Mouse (Mus musculus): ENCODE data around the gene Ccdc63.

Gene Ccdc63

DNA sequence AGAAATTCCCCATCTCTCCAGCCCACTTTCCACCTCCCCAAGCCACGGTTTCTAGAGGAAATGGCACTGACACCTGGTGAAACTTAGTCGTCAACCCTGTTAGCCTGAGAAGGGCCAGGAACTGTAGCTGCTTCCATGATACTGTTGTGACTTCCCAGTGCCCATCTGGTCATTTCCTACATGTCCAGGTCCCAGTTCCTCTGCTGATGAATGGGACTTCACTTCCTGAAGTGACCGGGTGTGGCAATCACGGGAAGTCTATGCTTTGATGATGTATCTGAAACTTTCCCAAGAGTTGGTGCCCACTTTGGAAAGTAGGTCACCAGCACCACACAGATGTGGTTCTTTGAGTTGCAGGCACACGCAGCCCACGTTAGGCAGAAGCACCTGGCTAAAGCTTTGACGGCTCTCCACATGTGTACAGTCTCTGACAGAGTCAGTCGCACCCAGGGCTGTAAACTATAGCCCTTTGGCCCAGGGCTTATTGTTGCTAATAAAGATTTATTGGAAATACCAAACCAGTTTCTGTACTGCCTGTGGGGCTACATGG, 15.3 kb downstream of the Ccdc63 start:
- no peak for DNase-seq (ENCODE audit: low spot score)

DNA sequence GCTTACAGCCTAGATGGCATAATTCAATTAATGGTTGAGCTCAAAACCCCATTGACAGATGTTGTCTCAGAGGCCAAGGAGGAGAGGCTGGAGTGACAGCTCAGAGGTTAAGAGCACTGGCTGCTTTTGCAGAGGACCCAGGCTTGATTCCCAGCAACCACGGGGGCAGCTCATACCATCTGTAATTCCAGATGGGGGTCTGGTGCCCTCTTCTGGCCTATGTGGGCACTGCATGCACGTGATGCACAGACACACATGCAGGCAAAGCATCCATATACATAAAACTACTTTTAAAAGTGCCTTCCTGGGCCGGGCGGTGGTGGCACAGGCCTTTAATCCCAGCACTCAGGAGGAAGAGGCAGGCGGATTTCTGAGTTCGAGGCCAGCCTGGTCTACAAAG, 24.4 kb downstream of the Ccdc63 start:
- no peak for DNase-seq (ENCODE audit: low spot score)

DNA sequence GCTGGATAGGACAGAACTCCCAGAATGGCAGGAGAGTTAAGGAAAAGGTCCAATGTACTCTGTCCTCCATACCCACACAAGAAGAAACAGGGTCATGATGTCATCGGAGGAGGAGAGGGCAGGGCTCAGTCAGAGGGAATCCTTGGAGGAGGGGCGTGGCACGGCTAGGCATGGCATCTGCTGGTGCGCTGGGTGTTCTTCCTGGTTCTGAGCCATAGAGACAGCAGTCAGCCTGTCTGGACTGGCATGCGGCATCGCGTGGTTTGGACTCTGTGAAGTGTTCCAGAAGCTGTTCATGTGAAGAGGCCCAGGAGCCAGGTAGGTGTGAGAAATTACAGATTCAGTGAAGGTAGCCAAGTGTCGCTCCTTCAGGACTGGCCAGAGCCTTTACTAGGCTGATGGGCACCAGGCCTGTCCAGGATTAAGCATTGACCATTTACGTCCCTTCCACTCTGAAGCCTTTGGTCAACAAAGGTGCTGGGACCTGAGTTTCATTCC, 25.3 kb downstream of the Ccdc63 start:
- DNase-seq (ENCODE audit: low spot score), result no peak

DNA sequence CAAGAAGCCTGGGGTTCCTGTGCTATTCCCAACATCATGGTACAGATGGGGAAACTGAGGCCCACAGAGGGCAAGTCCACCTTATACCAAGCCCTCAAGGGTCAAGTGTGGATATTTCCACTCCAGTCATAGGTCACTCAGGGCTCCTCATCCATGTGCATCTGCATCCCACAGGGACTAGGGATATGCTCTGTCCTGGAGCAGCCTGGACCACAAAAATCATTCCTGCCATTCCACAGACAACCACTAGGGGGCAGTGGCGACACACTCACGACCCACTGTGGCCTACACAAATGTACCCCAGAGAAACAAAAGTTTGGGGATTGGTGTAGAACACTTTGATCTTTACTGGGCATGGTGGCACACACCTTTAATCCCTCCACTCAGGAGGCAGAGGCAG, 26.4 kb downstream of the Ccdc63 start:
- DNase-seq (ENCODE audit: low spot score), result peak; percentile 77

DNA sequence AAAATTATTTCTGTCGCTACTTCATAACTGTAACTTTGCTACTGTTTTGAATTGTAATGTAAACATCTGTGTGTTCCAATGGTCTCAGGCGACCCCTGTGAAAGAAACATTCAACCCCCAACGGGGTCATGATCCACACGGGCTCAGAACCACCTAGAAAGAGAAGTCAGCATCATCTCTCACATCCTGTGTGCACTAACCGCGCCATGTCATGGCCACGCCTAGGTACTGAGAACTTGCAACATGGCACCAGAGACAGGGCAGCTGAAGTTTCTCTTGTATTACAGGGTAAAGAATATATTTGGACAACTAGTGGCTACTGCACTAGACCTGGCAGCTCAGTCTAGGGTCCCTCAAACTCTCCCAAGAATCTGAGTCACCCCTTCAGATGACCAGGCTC, 27.2 kb downstream of the Ccdc63 start:
- no peak for DNase-seq (ENCODE audit: low spot score)

DNA sequence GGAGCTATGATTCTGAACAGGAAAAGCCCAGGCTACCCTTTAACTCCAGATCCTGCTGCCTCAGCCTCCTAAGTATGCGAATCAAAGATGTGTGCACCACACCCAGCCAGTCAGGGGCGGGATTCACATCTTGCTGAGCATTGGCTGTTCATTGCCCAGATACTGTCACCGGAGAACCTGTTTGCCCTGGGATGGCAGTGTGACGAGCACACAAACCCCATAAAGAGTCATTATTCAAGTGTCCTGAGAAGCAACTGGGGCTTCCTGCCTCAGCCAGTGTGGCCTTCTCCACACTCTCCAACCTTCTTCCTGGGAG, 28.7 kb downstream of the Ccdc63 start:
- no peak for DNase-seq (ENCODE audit: low spot score)

DNA sequence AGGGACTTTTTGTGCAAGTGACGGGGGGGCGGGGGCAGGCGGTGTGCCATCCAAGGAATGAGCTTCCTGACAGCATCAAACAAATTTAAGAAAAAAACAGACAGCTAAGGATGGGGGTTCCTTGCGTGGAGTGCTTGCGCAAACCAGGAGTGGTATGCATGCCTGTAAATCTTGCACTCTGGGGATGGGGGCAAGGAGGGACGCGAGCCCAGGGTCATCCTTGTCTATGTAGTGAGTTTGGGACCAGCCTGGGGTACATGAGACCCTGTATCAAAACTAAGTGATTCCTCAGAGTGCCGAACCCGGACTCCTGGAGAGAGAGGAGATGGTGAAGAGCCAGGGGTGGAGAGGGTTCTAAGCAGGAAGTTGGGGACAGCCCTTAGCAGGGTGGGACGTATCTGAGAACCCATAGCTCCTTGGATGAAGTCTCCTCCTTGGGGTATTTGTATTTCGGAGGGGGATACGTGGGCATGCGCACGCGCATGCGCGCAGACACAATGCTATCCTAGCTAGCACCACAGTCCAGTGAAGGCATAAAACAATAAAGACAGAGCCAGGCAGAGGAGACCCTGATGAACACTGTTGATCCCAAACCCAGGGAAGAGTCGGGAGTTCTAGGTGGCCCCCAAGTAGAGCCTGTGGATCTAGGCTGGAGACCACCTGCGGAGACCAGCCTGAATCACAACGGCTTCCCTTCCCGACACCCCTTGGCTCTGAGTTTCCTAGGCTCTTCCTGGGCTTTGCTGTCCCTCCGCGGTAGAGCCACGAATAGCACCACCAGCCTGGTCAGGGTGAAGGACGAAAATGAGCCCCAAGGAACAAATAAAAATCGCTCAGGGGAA, 29.3 kb downstream of the Ccdc63 start:
- no peak for DNase-seq (ENCODE audit: low spot score)

DNA sequence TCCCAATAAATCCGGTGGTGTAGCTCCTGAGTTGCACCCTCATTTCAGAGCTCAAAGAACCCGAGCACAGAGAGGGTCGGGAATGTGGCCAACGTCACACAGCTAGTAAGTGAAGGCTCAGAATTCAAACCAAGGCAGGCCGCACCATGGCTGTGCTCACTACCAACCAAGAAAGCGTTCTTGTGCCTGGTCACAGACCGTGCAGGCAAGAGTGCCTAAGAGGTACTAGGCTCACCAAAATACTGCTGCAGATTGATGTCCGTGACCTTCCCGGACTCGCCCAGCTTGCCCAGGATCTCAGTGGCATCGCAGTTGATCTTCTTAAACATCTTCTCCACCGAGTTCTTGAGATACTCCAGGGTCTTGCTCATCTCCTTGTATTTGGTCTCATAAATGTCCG, 30.0 kb downstream of the Ccdc63 start:
- no peak for DNase-seq (ENCODE audit: low spot score)

DNA sequence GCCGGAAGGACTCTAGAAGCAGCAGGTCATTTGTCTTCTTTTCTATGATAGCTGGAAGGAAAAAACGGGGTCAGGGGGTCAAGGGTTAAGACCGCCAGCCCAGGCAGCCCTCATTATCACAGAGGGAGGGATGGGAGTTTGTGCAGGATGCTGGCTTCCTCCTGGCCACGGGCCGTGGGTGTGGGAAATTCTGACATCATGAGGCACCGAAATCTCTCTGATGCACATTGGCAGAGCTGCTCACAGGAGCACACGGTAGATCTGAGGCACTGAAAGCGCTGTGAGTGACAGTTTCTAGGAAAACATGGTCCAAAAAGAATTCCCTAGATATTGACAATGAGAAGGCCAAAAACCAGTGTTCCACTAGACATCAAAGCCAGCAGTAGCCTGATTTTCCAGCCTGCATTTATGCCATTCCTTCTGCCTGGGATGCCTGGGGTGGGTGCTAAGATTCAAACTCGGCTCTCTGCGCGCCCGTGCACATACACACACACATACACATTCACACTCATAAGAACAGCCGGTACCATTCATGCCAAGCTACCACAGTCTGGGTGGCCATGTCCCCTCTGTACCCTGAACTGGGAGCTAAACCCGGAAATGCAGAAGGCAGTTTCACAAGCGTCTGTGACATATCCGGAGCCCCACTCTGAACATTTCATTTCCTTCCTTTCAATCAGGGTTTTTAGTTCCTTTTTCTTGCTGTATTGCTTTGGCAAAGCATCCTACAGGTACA, 31.1 kb downstream of the Ccdc63 start:
- peak; percentile 58 for DNase-seq (ENCODE audit: low spot score)

DNA sequence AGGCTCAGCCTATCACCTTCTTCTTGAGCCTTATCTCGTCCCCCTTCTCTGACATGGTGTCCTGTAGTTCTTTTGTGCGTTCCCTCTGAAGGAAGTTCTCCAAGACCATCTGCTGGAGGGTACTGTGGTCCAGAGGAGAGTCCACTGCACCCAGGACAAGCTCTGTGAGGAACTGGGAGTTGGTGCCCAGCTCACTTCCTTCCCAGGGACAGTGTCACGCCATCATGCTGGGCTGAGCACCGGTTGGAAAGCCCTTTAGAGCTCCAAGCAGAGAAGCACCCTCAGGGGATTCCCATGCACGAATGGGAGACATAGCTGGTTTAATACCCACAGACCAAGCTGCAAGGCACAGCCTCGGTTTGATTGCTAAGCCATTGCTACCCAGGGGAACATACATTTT, 32.5 kb downstream of the Ccdc63 start:
- no peak for DNase-seq (ENCODE audit: low spot score)

DNA sequence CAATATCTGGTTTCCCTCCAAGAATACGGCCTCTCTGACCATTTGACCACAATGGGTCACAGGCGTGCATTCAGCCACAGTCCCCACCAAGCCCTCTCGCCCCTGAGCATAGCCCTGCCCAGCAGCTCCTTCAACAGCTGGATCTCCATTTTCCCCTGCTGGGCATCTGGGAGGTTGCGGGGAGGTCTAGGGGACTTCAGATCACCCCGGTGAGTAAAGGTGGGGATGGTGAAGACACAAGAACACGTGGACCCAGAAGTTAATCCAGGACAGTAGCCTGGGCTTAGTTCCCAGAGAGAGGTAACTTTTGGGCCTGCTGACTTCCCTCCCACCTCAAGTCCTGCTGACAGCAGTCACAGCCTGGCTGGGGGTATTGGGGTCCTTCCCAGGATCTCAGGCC, 34.4 kb downstream of the Ccdc63 start:
- no peak for DNase-seq (ENCODE audit: low spot score)

DNA sequence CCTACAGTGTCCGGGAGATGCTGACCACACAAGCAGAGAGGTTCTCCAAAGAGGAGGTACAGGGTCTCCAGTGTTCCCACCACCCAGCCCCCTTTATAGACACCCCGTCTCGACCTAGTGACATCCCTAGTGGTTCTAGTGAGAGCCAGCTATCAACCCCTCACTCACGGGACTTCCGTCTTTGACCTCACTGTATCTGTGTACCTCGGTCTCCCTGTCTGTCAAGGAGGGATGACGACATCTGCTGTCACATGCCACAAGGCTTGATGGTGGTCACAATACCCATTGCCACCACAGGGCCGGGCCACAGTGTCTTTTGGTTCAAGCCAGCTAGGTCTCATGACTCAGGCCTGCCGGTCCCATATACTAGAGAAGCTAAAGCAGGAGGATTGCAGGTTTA, 35.6 kb downstream of the Ccdc63 start:
- no peak for DNase-seq (ENCODE audit: low spot score)

DNA sequence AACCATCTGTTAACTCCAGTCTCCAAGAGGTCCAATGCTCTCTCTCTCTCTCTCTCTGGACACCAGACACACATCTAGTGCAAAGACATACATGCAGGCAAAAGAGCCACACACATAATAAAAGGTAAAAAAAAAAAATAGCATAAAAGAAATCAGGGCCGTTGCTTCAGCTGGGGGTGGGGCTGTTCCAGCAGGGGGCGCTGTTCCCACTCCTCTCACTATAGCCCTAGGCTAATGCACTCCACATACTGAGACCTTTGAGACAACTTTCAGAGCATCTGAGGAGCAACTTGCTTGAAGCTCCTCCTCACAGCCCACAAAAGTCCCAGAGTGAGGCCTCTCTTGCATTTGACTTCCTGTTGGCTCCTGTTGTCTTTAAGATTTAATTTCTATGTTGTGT, 36.4 kb downstream of the Ccdc63 start:
- DNase-seq (ENCODE audit: low spot score), result peak; percentile 47

DNA sequence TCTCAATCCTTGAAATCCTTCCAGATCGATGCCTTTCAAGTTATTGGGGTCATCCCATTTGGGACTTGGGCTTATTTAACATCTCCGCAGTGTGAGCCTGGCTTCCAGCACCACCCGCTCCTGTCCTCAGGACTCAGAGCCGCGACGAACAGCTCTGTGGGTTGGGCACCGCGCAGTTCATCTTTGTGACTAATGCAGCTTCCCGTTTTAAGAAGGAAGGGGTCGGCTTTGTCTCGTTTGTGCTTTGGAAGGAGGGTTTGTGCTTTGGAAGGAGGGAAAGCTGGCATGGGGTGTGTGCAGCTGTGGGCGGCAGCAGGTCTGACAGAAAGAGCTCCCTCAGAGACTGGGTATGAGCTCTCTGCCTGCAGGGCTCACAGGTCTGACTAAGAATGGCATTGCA, 37.5 kb downstream of the Ccdc63 start:
- no peak for DNase-seq (ENCODE audit: low spot score)

DNA sequence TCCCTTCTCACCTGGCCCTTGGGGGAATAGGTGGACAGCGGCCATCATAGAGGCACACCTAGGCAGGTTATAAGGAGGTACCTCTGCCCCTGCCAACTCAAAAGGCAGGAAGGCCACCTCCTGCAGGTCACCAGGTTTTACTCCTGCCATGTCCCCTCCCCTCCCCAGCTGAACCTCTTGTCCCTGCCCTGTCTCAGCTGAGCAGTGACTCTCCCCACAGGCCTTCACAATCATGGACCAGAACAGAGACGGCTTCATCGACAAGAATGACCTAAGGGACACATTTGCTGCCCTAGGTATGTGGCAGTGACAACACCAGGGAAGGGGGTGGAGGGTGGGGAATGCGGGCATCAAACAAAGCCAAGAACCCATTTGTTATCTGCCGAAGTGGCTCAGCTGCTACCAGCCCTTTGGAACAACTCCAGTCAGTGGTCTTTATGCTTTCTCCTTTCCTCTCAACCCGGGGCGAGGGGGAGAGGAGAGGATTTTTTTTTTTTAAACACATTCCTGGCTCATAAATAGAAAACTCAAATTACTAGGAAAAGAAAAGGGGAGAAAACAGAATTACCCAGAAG, 38.1 kb downstream of the Ccdc63 start:
- DNase-seq (ENCODE audit: low spot score), result no peak

DNA sequence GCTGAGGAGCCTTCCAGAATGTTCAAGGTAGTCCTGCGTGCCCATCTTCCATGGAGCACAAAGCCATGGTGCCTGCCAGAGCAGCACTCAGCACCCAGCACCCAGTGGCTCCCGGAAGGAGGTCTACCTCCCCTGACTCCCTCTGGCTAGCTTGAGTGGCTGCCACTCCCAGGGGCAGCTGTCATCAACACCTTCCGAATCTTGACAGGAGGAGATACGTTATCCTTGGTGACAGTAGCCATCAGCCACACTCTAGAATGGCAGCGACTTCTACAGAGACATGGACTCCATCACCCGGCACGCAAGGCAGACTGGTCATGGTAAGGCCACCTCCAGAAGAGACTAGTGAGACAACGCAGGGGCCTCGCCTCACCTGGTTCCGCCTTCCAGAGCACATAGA, 46.2 kb downstream of the Ccdc63 start:
- DNase-seq (ENCODE audit: low spot score), result no peak

DNA sequence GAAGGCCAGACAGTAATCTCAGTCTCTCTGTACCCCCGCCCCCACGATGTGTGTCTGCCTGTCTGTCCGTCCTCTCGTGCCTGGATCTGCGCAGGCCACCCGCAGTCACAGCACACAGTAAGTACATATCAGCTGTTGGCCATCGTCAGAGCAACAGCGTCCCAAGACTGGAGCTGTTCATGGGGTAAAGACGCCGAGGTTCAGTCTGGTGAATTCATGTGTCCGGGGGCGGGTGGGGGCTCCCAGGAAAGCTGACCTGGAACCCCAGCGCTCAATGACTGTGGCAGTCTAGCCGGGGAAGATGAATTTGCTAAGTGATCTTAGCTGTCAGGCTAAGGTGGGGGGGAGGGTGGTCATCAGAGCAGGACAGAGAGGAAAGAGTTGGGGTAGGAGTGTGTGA, 46.9 kb downstream of the Ccdc63 start:
- DNase-seq (ENCODE audit: low spot score), result no peak

DNA sequence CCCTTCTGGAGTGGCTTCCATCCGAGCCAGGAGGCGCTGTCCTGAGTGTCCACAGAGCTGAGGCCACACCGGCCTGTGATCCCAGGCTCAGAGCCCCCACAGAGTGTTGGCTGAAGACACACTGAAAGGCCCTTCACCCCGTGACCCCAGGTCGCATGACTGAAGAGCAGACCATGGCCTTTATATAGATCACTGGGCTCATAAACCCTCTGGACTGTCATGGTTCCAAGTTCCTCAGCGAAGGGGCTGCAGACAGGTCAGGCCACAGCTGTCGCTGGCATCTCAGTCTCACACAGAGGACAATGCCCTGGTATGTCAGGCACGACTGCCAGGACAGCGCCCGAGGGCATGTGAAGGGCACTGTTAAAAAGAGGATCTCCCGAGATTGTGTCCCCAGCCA, 47.8 kb downstream of the Ccdc63 start:
- no peak for DNase-seq (ENCODE audit: low spot score)

DNA sequence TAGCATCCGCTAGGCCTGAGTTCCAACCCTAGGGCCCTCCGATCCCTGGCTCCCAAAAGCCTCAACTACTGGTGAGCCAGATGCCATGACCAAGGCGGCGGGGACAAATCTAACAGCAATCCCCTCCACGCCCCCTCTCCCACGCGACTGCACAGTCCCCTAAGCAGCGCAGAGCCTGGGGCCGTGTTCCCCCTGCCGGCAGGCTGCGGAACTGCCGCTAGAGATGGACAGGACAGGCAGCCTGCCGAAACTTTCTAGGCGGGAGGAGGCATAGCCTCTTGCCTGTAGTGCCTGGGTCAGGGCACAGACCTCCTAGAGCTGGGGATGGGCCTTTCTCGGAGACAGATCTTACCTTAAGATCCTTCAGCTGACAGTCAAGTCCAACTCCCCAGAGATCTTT, 49.6 kb downstream of the Ccdc63 start:
- DNase-seq (ENCODE audit: low spot score), result peak; percentile 82

DNA sequence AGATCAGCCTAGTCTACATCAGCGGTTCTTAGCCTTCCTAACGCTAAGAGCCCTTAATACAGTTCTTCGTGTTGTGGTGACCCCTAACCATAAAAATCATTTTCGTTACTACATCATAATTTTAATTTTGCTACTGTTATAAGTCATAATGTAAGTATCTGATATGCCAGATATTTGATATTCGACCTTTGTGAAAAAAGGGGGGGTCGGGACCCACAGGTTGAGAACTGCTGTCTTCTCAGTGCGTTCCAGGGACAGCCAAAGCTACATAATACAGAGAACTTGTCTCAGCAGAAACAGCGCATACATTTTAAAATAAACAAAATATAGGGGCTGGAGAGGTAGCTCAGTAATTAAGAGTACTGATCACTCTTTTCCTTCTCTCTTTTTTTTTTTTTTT, 51.0 kb downstream of the Ccdc63 start:
- DNase-seq (ENCODE audit: low spot score), result no peak

DNA sequence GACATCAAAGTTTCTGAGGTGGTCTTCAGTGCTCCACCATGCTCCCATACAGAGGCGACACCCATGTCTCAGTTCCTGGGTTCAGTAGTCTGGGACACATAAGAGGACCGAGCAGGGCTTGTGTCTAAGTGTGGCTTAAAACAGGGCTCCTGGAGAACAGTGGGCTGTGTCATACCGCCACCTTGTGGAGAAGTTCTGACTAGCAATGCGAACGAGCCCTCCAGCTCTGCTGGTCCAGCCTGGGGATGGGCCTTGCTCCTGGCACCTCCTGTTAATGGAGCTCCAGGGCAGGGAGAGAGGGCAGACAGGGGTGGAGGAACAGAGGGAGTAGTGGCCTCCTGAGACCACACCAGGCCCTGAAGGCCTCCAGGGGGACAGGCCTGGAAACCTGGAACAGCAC, 51.7 kb downstream of the Ccdc63 start:
- peak; percentile 94 for DNase-seq (ENCODE audit: low spot score)

DNA sequence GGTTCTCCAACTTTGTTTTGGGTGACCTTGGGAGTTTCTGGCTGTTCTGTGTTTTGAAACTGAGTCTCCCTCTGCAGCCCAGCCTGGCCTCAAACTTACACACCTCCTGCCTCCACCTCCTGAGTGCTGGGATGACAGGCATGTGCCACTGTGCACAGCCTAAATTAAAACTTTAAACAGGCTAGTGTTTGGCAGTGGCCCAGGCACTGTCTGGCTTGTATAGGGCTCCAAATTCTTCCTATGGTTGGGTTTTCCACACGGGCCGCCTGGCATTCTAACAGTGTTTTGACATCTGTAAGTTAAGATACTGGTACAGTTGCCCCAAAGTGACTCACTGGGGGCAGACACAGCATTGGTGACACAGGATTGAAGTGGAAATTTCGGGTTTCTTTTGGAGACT, 54.5 kb downstream of the Ccdc63 start:
- DNase-seq (ENCODE audit: low spot score), result no peak

DNA sequence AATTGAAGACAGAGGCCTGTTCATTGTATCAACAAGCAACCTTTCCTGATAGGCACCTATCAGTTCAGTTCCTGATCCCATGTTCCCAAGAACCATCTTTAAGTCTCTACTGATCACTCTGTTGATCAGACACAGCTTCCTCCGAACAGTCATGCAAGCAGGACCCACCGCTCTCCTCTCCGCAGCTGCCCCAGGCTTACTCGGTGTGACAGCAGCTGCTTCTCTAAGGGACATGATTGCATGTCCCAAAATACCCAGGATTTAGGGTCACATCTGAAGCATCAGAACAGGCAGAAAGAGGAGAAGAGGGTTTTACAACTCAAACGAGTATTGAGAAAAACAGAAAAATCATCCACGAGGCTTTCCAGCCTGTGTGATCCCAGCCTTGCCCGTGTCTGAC, 55.3 kb downstream of the Ccdc63 start:
- DNase-seq (ENCODE audit: low spot score), result no peak

Data from embryo, embryonic 10.5 days (tissue).